Mouse (Mus musculus): ENCODE data around the gene BC048403.

The BC048403 gene

DNA sequence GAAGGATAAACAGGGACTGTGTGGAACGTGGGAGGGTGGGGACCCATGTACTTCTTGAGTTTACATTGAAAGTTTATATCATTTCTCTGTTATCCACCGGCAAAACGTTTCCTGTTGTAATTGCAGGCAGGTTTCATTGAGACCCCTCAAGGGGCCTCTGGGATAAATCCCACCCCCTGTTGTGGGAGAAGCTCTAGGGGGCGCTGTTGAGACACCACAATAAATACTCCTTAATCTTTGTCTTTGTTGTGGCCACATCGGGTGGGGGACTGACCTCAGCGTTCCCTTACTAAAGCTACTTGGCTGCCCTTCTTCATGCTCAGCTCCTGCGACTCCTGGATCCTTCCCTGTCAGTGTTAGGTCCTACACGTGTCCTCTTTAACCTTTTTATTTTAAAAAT, 19.4 kb downstream of the BC048403 start:
- DNase-seq: peak in 1 of 2 experiments; percentile 22

GRCm38 (mm10) chr10:121762141-121762540, 22.4 kb downstream of the BC048403 start:
- no peak for DNase-seq

DNA sequence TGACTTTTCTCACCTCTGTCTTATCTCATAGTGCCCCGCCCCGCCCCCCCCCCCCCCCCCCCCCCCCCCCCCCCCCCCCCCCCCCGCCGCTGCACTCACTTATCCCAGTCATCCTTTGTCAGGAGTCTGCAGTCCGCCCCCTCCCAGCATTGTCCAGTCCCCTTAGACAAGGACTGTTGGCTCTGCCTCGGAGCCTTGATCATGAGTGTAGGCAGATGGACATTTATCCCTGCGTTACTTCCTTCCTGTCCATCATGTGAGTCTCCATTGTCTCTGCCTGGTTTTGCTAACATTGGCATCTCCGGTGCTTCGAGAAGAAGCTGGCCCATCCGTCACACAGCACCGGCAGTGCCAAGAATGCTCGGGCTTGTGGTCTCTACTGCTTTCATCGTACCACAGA, 23.5 kb downstream of the BC048403 start:
- no peak for DNase-seq

- DNase-seq: no peak
Measured at GRCm38 (mm10) chr10:121764469-121765173, 24.9 kb downstream of the BC048403 start.

- no peak for DNase-seq
Measured at GRCm38 (mm10) chr10:121765174-121766057, 25.7 kb downstream of the BC048403 start.

DNA sequence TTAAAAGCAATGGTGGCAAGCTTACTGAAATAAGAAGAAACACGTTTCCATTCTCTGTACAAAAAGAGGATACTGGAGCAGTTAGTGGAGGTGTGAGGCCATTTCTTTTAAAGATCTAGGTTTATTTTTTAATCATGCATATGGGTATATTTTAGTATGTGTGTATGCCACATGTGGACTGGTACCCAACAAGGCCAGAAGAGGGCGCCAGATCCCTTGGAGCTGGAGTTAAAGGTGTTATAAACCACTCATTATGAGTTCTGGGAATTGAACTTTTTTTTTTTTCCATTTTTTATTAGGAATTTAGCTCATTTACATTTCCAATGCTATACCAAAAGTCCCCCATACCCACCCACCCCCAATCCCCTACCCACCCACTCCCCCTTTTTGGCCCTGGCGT, 27.6 kb downstream of the BC048403 start:
- peak in 1 of 2 experiments; percentile 52 for DNase-seq

DNA sequence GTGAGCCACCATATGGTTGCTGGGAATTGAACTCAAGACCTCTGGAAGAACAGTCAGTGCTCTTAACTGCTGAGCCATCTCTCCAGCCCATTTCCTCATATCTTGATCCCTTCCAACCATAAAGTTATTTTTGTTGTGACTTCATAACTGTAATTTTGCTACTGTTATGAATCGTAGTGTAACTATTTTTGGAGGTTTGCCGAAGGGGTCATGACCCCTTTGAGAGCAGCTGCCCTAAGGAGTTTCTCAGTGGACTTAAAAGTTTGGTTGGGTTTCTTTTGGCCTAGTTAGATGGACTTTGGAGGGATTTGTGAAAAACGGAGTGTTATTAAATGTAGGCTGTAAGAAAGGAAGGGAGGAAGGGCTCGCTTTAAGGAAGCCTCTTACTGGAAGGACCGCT, 30.0 kb downstream of the BC048403 start:
- DNase-seq: no peak

GRCm38 (mm10) chr10:121770624-121771577, 31.2 kb downstream of the BC048403 start:
- DNase-seq: peak; percentile 11 to 59

- DNase-seq: peak in 1 of 2 experiments; percentile 10
Measured at GRCm38 (mm10) chr10:121773813-121774212, 34.1 kb downstream of the BC048403 start.

DNA sequence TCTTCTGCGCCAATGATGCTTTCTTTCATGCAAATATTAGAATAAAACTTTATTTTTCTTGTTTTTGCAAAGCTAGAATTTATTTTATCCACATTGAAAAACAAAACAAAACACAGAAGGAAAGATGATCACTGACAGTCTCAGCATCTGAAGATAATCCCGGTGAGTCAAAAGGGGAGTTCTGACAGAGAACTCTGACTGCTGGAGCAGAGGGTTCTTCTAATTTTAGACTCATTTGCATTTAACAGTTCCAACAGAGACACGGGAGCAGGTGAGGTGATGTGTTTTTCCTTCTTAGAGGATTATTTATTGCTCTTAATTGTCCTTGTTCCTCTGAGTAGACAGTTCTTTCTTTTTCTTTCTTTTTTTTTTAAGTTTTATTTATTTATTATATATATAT, 36.3 kb downstream of the BC048403 start:
- no peak for DNase-seq

DNA sequence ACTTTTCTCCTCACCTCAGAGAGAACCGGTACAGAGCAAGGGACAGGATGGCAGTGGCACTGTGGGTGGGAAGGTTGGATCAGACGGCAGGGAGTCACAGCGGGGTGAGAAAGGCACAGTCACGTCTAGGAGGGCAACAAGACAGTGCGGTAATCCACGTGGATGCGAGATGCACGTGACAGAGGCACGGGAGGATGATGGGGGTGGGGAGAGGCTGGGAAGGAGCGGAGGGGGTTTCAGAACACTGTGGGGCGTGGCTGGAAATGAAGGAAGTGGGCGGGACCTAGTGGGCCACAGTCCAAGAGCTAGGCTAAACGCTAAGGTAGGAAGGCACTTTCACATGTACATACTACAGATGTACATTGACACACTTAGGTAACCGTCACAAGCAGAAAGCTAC, 41.4 kb downstream of the BC048403 start:
- peak; percentile 25 to 45 for DNase-seq

DNA sequence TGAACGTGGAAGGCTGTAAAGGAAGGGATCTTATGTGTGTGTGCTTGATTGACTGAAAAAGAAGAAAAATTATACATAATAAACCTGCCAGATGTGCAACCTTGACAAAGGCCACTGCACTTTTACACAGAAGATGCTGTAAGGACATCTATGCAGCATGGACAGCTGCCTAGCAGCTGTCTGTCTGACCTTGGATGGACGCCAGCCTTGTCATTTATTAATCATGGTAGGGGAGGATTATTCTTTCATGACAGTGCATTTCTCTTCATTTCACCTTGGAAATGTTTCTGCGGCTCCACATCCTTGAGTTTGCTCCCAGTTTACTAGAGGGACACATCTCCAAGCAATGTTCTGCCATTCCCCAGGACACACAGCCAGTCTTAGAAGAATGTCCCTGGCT, 48.8 kb downstream of the BC048403 start:
- DNase-seq: peak; percentile 34 to 63

GRCm38 (mm10) chr10:121790078-121790477, 50.3 kb downstream of the BC048403 start:
- no peak for DNase-seq

- no peak for DNase-seq
Measured at GRCm38 (mm10) chr10:121792661-121793060, 52.9 kb downstream of the BC048403 start.

DNA sequence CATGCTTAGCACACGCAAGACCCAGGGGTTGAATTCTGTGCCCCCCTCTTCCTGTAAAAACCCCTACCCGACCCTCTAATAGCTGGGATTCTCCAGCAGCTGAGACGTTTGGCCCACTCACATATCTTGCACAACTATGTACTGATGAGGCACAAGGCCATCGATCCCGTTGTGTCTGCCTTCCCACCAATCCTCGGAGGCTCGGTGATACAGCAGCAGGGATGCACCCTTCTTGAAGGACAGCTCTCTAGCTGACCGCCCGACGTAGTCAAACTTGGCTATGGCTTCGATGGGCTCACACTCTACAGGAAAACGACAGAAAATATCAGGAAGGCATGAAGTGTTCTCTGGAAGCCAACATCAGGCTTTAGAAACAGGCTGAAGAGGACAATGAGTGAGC, 54.7 kb downstream of the BC048403 start:
- DNase-seq: no peak

DNA sequence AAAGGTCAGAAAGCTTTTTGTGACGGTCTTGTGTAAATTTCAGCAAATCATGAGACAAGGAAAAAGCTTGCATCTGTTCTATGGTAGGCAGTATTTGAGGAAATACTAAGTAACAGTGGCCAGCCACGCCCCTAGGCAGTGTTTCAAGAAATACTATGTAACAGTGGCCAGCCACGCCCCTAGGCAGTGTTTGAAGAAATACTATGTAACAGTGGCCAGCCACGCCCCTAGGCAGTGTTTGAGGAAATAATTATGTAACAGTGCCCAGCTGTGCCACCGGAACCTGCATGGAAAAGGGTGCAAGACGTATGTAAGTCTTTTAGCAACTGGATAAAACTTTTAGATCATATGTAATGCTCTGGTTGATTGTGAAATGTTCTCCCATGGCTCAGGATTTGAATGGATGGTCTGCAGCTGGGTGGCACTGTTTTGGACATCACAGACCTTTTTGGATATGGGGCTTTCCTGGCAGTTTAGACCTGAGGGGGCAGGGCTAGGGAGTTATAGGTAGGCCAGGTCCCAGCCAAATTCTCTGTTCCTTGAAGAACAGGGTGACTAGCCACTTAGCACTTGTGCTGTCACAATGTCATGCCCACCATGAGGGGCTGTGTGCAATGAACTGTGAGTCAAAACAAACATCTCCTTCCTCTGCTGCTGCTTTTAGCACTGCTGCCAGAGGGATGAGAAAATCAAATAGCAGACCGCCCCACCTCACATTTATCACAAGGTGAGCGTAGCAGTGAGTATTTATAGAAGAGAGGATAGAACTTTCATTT, 56.5 kb downstream of the BC048403 start:
- DNase-seq: peak; percentile 7 to 14

GRCm38 (mm10) chr10:121800041-121800440, 60.3 kb downstream of the BC048403 start:
- DNase-seq: no peak
